13 mouse cellular contexts compared by ENCODE assay signal in genomic region chr4:132415966-132416365, GRCm38 (mm10). TPM values are rescaled to one million over a fixed set of nuclear protein-coding genes. Genes with fewer than 3 reads are reported as not detected.
DNase-seq lines count a peak whose midpoint lies in the region; ATAC-seq and TF ChIP-seq lines count a peak whose summit lies in the region.
"Had no signal": no experiment of that assay in that cellular context is flagged by ENCODE, and none has a peak within 500 bp of the region (broad histone marks: within the 10 kb centered on the region; RNA-seq: fewer than 3 reads in every experiment).

No protein-coding gene starts in this region.

- no peak for TF ChIP-seq POLR2A in lung, adult 2 months (IDR thresholded peaks at IDR 0.05; ENCODE audit: borderline replicate concordance, extremely low read depth, low read depth, low read length)

- TF ChIP-seq CTCF in lung, adult 2 months (IDR thresholded peaks at IDR 0.05; ENCODE audit: insufficient read depth, low read length), result no peak

- H3K9me3 ChIP-seq in lung, embryonic 15.5 days, result no peaks in the 10 kb centered on the region
- no peaks in the 10 kb centered on the region for H3K9me3 ChIP-seq in stomach, embryonic 16.5 days (replicated peaks; ENCODE audit: control insufficient read depth, low read length)
- H3K9me3 ChIP-seq: embryonic facial prominence, embryonic 12.5 days; limb, embryonic 13.5 days had no signal

- H3K27ac ChIP-seq in lung, embryonic 15.5 days, result peak overlapping the region; percentile 79
- peak overlapping the region; percentile 82 for H3K27ac ChIP-seq in stomach, embryonic 16.5 days (ENCODE audit: low read length)
- H3K27ac ChIP-seq: embryonic facial prominence, embryonic 12.5 days; limb, embryonic 13.5 days had no signal

- ATAC-seq in lung, embryonic 15.5 days (ENCODE audit: borderline replicate concordance, extremely low read depth, low FRiP score, low TSS enrichment), result no peak
- peak; percentile 79; the same call in 1 of the 2 replicates for ATAC-seq in stomach, embryonic 16.5 days (ENCODE audit: insufficient read depth, low FRiP score)
- ATAC-seq in activated CD4-positive, CD25-positive, alpha-beta regulatory T cell, adult 4 months, result no peak
- ATAC-seq: forebrain, embryonic 14.5 days had no signal

- peaks cover 5% of the 10 kb centered on the region; the same call in 1 of the 2 replicates for H3K36me3 ChIP-seq in lung, embryonic 15.5 days
- no peaks in the 10 kb centered on the region for H3K36me3 ChIP-seq in stomach, embryonic 16.5 days (ENCODE audit: control insufficient read depth, insufficient read depth, low read length)

- H3K27me3 ChIP-seq in lung, embryonic 15.5 days, result no peaks in the 10 kb centered on the region
- no peaks in the 10 kb centered on the region for H3K27me3 ChIP-seq in stomach, embryonic 16.5 days (ENCODE audit: control insufficient read depth, insufficient read depth, low read length)
- H3K27me3 ChIP-seq: embryonic facial prominence, embryonic 12.5 days; limb, embryonic 13.5 days had no signal

- peaks cover 41% of the 10 kb centered on the region for H3K4me1 ChIP-seq in lung, embryonic 15.5 days
- H3K4me1 ChIP-seq in lung, adult 2 months (ENCODE audit: control insufficient read depth, insufficient read depth, low read length), result peaks cover 14% of the 10 kb centered on the region
- H3K4me1 ChIP-seq in stomach, embryonic 16.5 days (ENCODE audit: control insufficient read depth, insufficient read depth, low read length), result peaks cover 11% of the 10 kb centered on the region

- H3K4me3 ChIP-seq in lung, embryonic 15.5 days, result no peak overlapping the region
- no peak overlapping the region for H3K4me3 ChIP-seq in lung, adult 2 months (replicated peaks; ENCODE audit: extremely low read depth, low read depth, low read length)
- H3K4me3 ChIP-seq in stomach, embryonic 16.5 days (replicated peaks; ENCODE audit: low read length), result no peak overlapping the region
- H3K4me3 ChIP-seq: embryonic facial prominence, embryonic 12.5 days; limb, embryonic 13.5 days had no signal

- no peak for DNase-seq in lung, adult 2 months
- peak; percentile 29 for DNase-seq in kidney, adult 18-20 months
- peak; percentile 39 to 75 for DNase-seq in kidney, postnatal 36 days
- no peak for DNase-seq in gastrocnemius, adult 8-10 months (ENCODE audit: low spot score in 2 of 2)
- no peak for DNase-seq in thymus, postnatal 36 days
- DNase-seq: adrenal gland, adult 2 months; cerebellum, postnatal 14 days had no signal

- H3K9ac ChIP-seq in lung, embryonic 15.5 days, result no peak overlapping the region
- H3K9ac ChIP-seq in stomach, embryonic 16.5 days (ENCODE audit: low read length), result no peak overlapping the region
- H3K9ac ChIP-seq: embryonic facial prominence, embryonic 12.5 days; limb, embryonic 13.5 days had no signal

- no peak overlapping the region for H3K4me2 ChIP-seq in lung, embryonic 15.5 days
- no peak overlapping the region for H3K4me2 ChIP-seq in stomach, embryonic 16.5 days (ENCODE audit: low read depth, low read length)
- H3K4me2 ChIP-seq: embryonic facial prominence, embryonic 12.5 days; limb, embryonic 13.5 days had no signal

RNA-seq across cellular contexts. Expression of gene Phactr4, which starts 6.3 kb away (rescaled TPM):
- 17.6 and 18.7 TPM in 2 replicates for polyA plus RNA-seq in lung, embryonic 15.5 days (2015; fragmentation: Nextera tagmentation; extraction: Ambion mirVana)
- polyA plus RNA-seq in lung, adult 2 months (2012; rRNA removed), result 11.3 and 13.4 TPM in 2 replicates
- 25.9 and 29.9 TPM in 2 replicates for polyA plus RNA-seq in stomach, embryonic 16.5 days (2015; fragmentation: Nextera tagmentation; extraction: Ambion mirVana)
- 1 to 10 TPM; 3.8 to 4.7 TPM for polyA plus RNA-seq in activated CD4-positive, CD25-positive, alpha-beta regulatory T cell, adult 4 months (2017; shearing (Covaris generic))
- total RNA-seq in gastrocnemius, adult 8-10 months (2022), result 10 to 100 TPM; 10.2 to 13.1 (median 10.9) TPM

RNA-seq across cellular contexts. Expression of gene Med18, which starts 47.8 kb away (rescaled TPM):
- polyA plus RNA-seq in lung, embryonic 15.5 days (2015; fragmentation: Nextera tagmentation; extraction: Ambion mirVana), result 23.3 and 24.2 TPM in 2 replicates
- 2.9 and 4.3 TPM in 2 replicates for polyA plus RNA-seq in lung, adult 2 months (2012; rRNA removed)
- polyA plus RNA-seq in stomach, embryonic 16.5 days (2015; fragmentation: Nextera tagmentation; extraction: Ambion mirVana), result 19.5 and 20.0 TPM in 2 replicates
- polyA plus RNA-seq in activated CD4-positive, CD25-positive, alpha-beta regulatory T cell, adult 4 months (2017; shearing (Covaris generic)), result 10 to 100 TPM; 27.4 to 30.8 TPM
- total RNA-seq in gastrocnemius, adult 8-10 months (2022), result 1 to 10 TPM; 2.2 to 4.9 (median 3.4) TPM

Comparison
In these comparisons a context has a peak if more than half of its experiments do, and no peak if none do; other contexts are left out.
1. DNase-seq: peak in kidney, adult 18-20 months (single experiment) and kidney, postnatal 36 days (2 of 2); none in lung, adult 2 months (single experiment), gastrocnemius, adult 8-10 months (0 of 2) and thymus, postnatal 36 days (0 of 2).